Comparison of ENCODE assay signal across 9 mouse cellular contexts in genomic region chr17:3446191-3446950, GRCm38 (mm10).
DNase-seq lines count a peak whose midpoint lies in the region; ATAC-seq and TF ChIP-seq lines count a peak whose summit lies in the region.
"Had no signal": no experiment of that assay in that cellular context is flagged by ENCODE, and none has a peak within 500 bp of the region (broad histone marks: within the 10 kb centered on the region; RNA-seq: fewer than 3 reads in every experiment).

No protein-coding gene starts in this region.

- H3K27me3 ChIP-seq in lung, embryonic 14.5 days (ENCODE audit: insufficient read depth, low read length), result no peaks in the 10 kb centered on the region
- no peaks in the 10 kb centered on the region for H3K27me3 ChIP-seq in stomach, embryonic 14.5 days (ENCODE audit: control insufficient read depth, insufficient read depth, low read length)

- no peak overlapping the region for H3K4me3 ChIP-seq in lung, embryonic 14.5 days (ENCODE audit: low read depth, low read length)
- H3K4me3 ChIP-seq in stomach, embryonic 14.5 days (ENCODE audit: low read depth, low read length), result no peak overlapping the region

- no peak overlapping the region for H3K4me2 ChIP-seq in lung, embryonic 14.5 days
- no peak overlapping the region for H3K4me2 ChIP-seq in stomach, embryonic 14.5 days (replicated peaks; ENCODE audit: low read depth, low read length)

- no peaks in the 10 kb centered on the region for H3K4me1 ChIP-seq in lung, embryonic 14.5 days (ENCODE audit: insufficient read depth)
- H3K4me1 ChIP-seq in stomach, embryonic 14.5 days (ENCODE audit: control insufficient read depth, insufficient read depth, low read length), result 0 out of 2 replicates have a peak, but pooled peaks cover 4% of the 10 kb centered on the region

- TF ChIP-seq CTCF in lung, embryonic 14.5 days (IDR thresholded peaks at IDR 0.05; ENCODE audit: low read depth), result peak; percentile 55

- peak; percentile 16 for DNase-seq in cerebellum, adult 8-10 months
- no peak for DNase-seq in cerebellum, adult 11 months
- peak; percentile 88 for DNase-seq in lung, embryonic 14.5 days
- no peak for DNase-seq in lung, postnatal 25 days (ENCODE audit: low spot score)
- DNase-seq in embryo, embryonic 11 days, result peak; percentile 69
- peak; percentile 40 to 61 for DNase-seq in kidney, postnatal 36 days

- no peaks in the 10 kb centered on the region for H3K36me3 ChIP-seq in lung, embryonic 14.5 days (ENCODE audit: insufficient read depth)
- no peaks in the 10 kb centered on the region for H3K36me3 ChIP-seq in stomach, embryonic 14.5 days (ENCODE audit: control insufficient read depth, insufficient read depth, low read length)
- H3K36me3 ChIP-seq: G1E had no signal

- 48% methylated on average over 8 of the region's 8 CpGs for WGBS in lung, embryonic 14.5 days
- WGBS in stomach, embryonic 14.5 days, result 49% methylated on average over 8 of the region's 8 CpGs

- no peaks in the 10 kb centered on the region for H3K9me3 ChIP-seq in lung, embryonic 14.5 days (ENCODE audit: low read depth, low read length)
- no peaks in the 10 kb centered on the region for H3K9me3 ChIP-seq in stomach, embryonic 14.5 days (ENCODE audit: control insufficient read depth, low read depth, low read length)
- H3K9me3 ChIP-seq: G1E had no signal

- no peak for ATAC-seq in lung, embryonic 14.5 days (ENCODE audit: insufficient read depth)
- peak; percentile 15; the same call in 1 of the 2 replicates for ATAC-seq in stomach, embryonic 14.5 days (ENCODE audit: insufficient number of reproducible peaks, insufficient read depth, low FRiP score, low read depth)
- no peak for ATAC-seq in erythroid progenitor cell, adult 5-6 weeks (replicated peaks; ENCODE audit: low FRiP score, poor library complexity, severe bottlenecking)

- no peak overlapping the region for H3K27ac ChIP-seq in lung, embryonic 14.5 days (ENCODE audit: low read depth)
- no peak overlapping the region for H3K27ac ChIP-seq in stomach, embryonic 14.5 days (ENCODE audit: low read length)

- H3K9ac ChIP-seq in lung, embryonic 14.5 days, result no peak overlapping the region
- no peak overlapping the region for H3K9ac ChIP-seq in stomach, embryonic 14.5 days (replicated peaks; ENCODE audit: low read depth, low read length)

Comparison
In these comparisons a context has a peak if more than half of its experiments do, and no peak if none do; other contexts are left out.
1. DNase-seq: peak in cerebellum, adult 8-10 months (single experiment), lung, embryonic 14.5 days (single experiment), embryo, embryonic 11 days (single experiment) and kidney, postnatal 36 days (2 of 2); none in cerebellum, adult 11 months (single experiment) and lung, postnatal 25 days (single experiment).